Mouse (Mus musculus) intestine, postnatal 0 days (tissue): Measurements from ENCODE around the gene Mrps18b. TPM values are rescaled to one million over a fixed set of nuclear protein-coding genes. Genes with fewer than 3 reads are reported as not detected.

ENCODE experiments used
- ATAC-seq: fragments of 200-750 bp; cut with Nextera tagmentation; 2 replicates; pipeline ENCODE4 v1.8.0; 2017; ENCODE audit warnings: mild to moderate bottlenecking, moderate TSS enrichment, moderate library complexity
- H3K27ac ChIP-seq: fragments of 300-500 bp; sonication (generic); 2 replicates; pipeline ENCODE4 v1.5.1; 2014; ENCODE audit warnings: mild to moderate bottlenecking, low read depth, low read length, moderate library complexity
- H3K27me3 ChIP-seq: fragments of 300-500 bp; sonication (generic); replicated peaks from 2 replicates; pipeline ENCODE4 v1.6.1; 2014; ENCODE audit warnings: low read length, mixed read lengths; ENCODE audit not compliant: control insufficient read depth, insufficient read depth
- H3K36me3 ChIP-seq: fragments of 300-500 bp; sonication (generic); 2 replicates; pipeline ENCODE4 v1.6.1; 2014; ENCODE audit warnings: mild to moderate bottlenecking, moderate library complexity; ENCODE audit not compliant: control insufficient read depth, insufficient read depth
- H3K4me1 ChIP-seq: fragments of 300-500 bp; sonication (generic); replicated peaks from 2 replicates; pipeline ENCODE4 v1.6.1; 2014; ENCODE audit warnings: antibody characterized with exemption, low read length, mixed read lengths; ENCODE audit not compliant: control insufficient read depth, insufficient read depth
- H3K4me2 ChIP-seq: fragments of 300-500 bp; sonication (generic); replicated peaks from 2 replicates; pipeline ENCODE4 v1.6.1; 2014; ENCODE audit warnings: low read depth, mild to moderate bottlenecking, moderate library complexity
- H3K4me3 ChIP-seq: fragments of 300-500 bp; sonication (generic); 2 replicates; pipeline ENCODE4 v1.5.1; 2014; ENCODE audit warnings: low read depth, low read length
- H3K9ac ChIP-seq: fragments of 300-500 bp; sonication (generic); 2 replicates; pipeline ENCODE4 v1.6.1; 2014; ENCODE audit warnings: mild to moderate bottlenecking, low read depth, low read length
- H3K9me3 ChIP-seq: fragments of 300-500 bp; sonication (generic); 2 replicates; pipeline ENCODE4 v1.6.1; 2016; ENCODE audit warnings: mixed run types; ENCODE audit not compliant: control insufficient read depth
- CTCF ChIP-seq: sonication (generic); IDR thresholded peaks from 2 replicates; pipeline ENCODE4 v1.5.1; 2016; ENCODE audit warnings: low read depth, mild to moderate bottlenecking, control low read depth, antibody characterized with exemption, moderate library complexity
- WGBS: fragments of 180-500 bp; shearing (Covaris S2); extraction: QIAGEN DNeasy Blood & Tissue Kit; methylation state at CpG from one replicate; pipeline ENCODE4 v1.1.7; 2014; 5-methylcytosine and 5-hydroxymethylcytosine counted together
- polyA plus RNA-seq: library from polyadenylated mRNA; unstranded; fragments of >200 nt; fragmentation: Nextera tagmentation; extraction: Ambion mirVana; gene quantifications from 2 replicates; pipeline ENCODE4 v1.2.1, GENCODE M21; 2015

The Mrps18b gene
- polyA plus RNA-seq, 1 experiment from 2014 or later: 85.7 TPM

DNA sequence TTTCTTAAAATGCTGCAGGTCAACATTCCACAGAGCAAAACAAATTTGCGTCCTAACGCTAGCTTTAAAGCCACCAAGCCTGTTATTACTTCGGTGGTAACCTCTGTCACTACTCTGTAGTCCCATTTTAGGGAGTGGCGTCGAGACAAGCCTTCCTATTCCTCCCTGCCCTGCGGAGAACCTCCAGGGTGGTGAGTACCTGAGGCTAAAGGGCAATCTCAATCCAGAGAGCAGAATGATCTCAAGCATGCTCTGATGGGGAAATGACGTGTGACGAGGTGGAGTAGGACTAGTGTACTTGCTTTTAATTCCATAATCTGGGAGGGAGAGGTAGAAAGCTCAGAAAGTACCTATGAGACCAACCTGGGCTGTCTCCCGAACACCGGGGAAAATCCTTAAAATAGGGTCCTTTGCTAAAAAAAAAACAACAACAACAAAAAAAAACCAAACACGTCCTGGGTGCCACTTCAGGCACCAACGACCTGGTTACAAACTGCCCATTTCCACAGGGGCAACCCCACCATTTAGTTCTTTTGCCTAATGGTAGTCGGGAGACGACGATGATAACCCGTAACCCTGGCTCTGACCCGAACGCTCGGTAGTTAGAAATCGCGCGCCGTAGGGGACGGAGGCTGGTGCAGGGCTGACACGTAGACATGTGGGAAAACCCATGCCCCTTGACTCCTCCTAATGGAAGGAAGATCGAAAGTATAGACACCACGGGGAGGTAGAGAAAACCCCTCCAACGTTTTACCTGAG is 472 bp downstream of the Mrps18b start:
- H3K4me2 ChIP-seq: peak overlapping the region; percentile 69
- peak overlapping the region; percentile 86 for H3K4me3 ChIP-seq
- no peak for TF ChIP-seq CTCF
- H3K9me3 ChIP-seq: no peaks in the 10 kb centered on the region
- peak; percentile 29 for ATAC-seq
- peaks cover 22% of the 10 kb centered on the region for H3K36me3 ChIP-seq
- peaks cover 7% of the 10 kb centered on the region; the same call in 1 of the 2 replicates for H3K4me1 ChIP-seq
- H3K27me3 ChIP-seq: no peaks in the 10 kb centered on the region
- H3K27ac ChIP-seq: peak overlapping the region; percentile 90
- WGBS: 1% methylated on average over 28 of the region's 28 CpGs
- H3K9ac ChIP-seq: peak overlapping the region; percentile 66

DNA sequence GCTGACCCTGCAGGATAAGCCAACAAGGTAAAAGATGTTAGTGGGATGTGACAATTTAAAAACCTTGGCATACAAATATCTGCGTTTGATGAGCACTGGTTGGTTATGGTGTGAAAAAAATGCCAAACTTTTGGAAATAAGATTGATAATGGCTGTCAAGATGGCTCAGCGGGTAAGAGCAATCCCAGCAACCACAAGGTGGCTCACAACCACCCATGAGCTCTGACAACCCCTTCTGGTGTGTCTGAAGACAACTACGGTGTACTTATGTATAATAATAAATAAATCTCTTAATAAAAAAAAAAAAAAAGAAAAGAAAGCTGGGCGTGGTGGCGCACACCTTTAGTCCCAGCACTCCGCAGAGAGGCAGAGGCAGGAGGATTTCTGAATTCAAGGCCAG is 1.2 kb downstream of the Mrps18b start:
- H3K9me3 ChIP-seq: no peaks in the 10 kb centered on the region
- no peak for ATAC-seq
- peak; percentile 38 for TF ChIP-seq CTCF
- peaks cover 22% of the 10 kb centered on the region for H3K36me3 ChIP-seq
- H3K4me3 ChIP-seq: peak overlapping the region; percentile 86
- H3K4me1 ChIP-seq: peaks cover 6% of the 10 kb centered on the region; the same call in 1 of the 2 replicates
- peak overlapping the region; percentile 69 for H3K4me2 ChIP-seq
- no peak overlapping the region for H3K9ac ChIP-seq
- peak overlapping the region; percentile 90 for H3K27ac ChIP-seq
- no peaks in the 10 kb centered on the region for H3K27me3 ChIP-seq
- WGBS: 65% methylated on average over 6 of the region's 6 CpGs

- Histone ChIP-seq H3K9ac (peak within 1 kb of the TSS; percentile 64), H3K27ac (peak within 1 kb of the TSS; percentile 78), H3K9me3 (no peaks in the 10 kb centered on the region), H3K27me3 (no peaks in the 10 kb centered on the region), H3K4me3 (peak within 1 kb of the TSS; percentile 67), H3K36me3 (peaks cover 26% of the 10 kb centered on the region), H3K4me1 (0 out of 2 replicates have a peak, but pooled peaks cover 3% of the 10 kb centered on the region), H3K4me2 (peak within 1 kb of the TSS; percentile 89)
- peak; percentile 86 for ATAC-seq
- no peak for TF ChIP-seq CTCF
- 2% methylated on average over 25 of the region's 25 CpGs for WGBS
Observed at GRCm38 (mm10) chr17:35909919-35910369, 6.2 kb downstream of the Mrps18b start, which contains the start of gene Atat1. Atat1 (minus strand) TSS chr17:35910075.

- Histone ChIP-seq H3K36me3 (peaks cover 26% of the 10 kb centered on the region), H3K4me2 (peak overlapping the region; percentile 89), H3K27ac (peak overlapping the region; percentile 78), H3K27me3 (no peaks in the 10 kb centered on the region), H3K9ac (peak overlapping the region; percentile 64), H3K9me3 (no peaks in the 10 kb centered on the region), H3K4me3 (peak overlapping the region; percentile 67), H3K4me1 (0 out of 2 replicates have a peak, but pooled peaks cover 3% of the 10 kb centered on the region)
- TF ChIP-seq CTCF: no peak
- ATAC-seq: peak; percentile 64
- WGBS: 14% methylated on average over 20 of the region's 20 CpGs
Observed at GRCm38 (mm10) chr17:35909186-35909918, 6.8 kb downstream of the Mrps18b start.

GRCm38 (mm10) chr17:35907609-35908008 is 8.6 kb downstream of the Mrps18b start:
- no peak overlapping the region for H3K4me2 ChIP-seq
- no peak overlapping the region for H3K4me3 ChIP-seq
- peaks cover 17% of the 10 kb centered on the region for H3K36me3 ChIP-seq
- ATAC-seq: no peak
- H3K27me3 ChIP-seq: no peaks in the 10 kb centered on the region
- WGBS: 70% methylated on average over 2 of the region's 2 CpGs
- H3K27ac ChIP-seq: no peak overlapping the region
- H3K9me3 ChIP-seq: no peaks in the 10 kb centered on the region
- H3K4me1 ChIP-seq: 0 out of 2 replicates have a peak, but pooled peaks cover 3% of the 10 kb centered on the region
- peak; percentile 46 for TF ChIP-seq CTCF
- H3K9ac ChIP-seq: no peak overlapping the region

GRCm38 (mm10) chr17:35905587-35905986 is 10.6 kb downstream of the Mrps18b start:
- no peak for TF ChIP-seq CTCF
- H3K4me3 ChIP-seq: no peak overlapping the region
- H3K27ac ChIP-seq: no peak overlapping the region
- 97% methylated on average over 1 of the region's 1 CpGs for WGBS
- H3K4me2 ChIP-seq: no peak overlapping the region
- peaks cover 13% of the 10 kb centered on the region for H3K36me3 ChIP-seq
- H3K9me3 ChIP-seq: no peaks in the 10 kb centered on the region
- no peak for ATAC-seq
- no peaks in the 10 kb centered on the region for H3K27me3 ChIP-seq
- 0 out of 2 replicates have a peak, but pooled peaks cover 3% of the 10 kb centered on the region for H3K4me1 ChIP-seq
- no peak overlapping the region for H3K9ac ChIP-seq
